Mouse (Mus musculus) urinary bladder, postnatal 36 days (tissue): ENCODE measurements around the gene Lcn2.

Experiments used
- DNase-seq, 2 experiments: peaks; one replicate each; pipeline ENCODE4 v3.0.0; 2022; ENCODE audit warnings: low spot score in 2 of 2, mixed read lengths in 1 of 2

The Lcn2 gene

DNA sequence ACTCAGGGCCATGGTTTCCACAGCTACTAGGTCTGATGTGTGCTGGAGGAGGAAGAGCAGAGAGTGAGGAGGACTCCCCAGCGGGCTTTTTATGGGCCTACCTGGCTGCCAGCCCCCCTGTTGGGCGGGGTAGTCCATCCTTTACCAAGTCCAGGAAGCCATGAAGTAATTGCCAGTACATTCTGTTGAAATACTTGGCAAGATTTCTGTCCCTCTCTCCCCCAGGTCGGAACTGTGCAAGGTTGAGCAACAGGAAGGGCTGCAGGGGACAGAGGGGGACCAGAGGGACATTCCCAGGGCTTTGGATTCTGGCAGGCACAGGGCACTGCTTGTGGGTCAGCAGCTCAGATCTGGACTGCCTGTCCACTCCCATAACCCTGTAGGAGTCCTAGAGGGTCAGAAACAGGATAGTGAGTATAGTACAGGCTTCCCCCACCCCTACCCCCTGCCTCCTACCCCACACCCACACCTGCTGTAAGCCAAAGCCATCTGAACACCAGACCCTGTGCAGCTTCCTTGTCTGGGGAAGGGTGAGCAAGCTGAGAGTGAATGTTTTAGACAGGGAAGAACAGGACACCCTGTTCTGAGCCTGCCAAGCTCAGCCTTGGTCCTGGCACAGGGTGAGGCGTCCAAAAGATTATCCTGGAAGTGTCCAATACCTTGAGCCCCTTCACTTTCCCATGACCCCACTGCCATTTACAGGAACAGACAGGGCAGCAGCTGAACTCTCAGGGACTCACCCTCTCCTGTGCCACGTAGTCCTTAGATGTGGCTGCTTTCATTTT lies at the start of gene Lcn2:
Gene Lcn2 (minus strand): TSS at position 547 of the 785 bp plus-strand sequence.
- DNase-seq: no peak

DNA sequence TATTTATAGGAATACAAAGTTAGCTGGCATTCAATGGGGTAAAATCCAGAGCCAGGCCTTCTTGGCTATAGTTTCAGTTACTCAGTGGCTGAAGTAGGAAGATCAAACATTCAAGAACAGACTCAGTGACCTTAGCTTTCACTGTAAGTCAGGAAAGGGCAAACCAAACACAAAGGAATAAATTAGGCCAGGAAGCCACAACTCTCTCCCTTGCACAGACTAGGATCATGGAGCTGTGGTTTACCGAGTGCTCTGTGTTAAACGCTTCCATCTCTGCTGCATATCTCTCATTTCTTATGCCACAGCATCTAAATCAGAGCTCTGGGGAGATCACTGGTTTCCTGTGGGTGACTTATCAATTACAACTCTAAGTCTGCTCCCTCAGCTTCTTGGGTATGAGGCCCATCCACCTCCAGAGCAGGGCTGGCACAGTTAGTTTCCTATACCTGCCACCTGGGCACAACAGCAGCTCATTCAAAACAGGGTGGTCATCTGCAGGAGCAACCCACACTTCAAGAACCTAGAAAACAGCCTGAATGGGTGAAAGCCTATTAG lies 49.6 kb upstream of the Lcn2 start:
- no peak for DNase-seq

DNA sequence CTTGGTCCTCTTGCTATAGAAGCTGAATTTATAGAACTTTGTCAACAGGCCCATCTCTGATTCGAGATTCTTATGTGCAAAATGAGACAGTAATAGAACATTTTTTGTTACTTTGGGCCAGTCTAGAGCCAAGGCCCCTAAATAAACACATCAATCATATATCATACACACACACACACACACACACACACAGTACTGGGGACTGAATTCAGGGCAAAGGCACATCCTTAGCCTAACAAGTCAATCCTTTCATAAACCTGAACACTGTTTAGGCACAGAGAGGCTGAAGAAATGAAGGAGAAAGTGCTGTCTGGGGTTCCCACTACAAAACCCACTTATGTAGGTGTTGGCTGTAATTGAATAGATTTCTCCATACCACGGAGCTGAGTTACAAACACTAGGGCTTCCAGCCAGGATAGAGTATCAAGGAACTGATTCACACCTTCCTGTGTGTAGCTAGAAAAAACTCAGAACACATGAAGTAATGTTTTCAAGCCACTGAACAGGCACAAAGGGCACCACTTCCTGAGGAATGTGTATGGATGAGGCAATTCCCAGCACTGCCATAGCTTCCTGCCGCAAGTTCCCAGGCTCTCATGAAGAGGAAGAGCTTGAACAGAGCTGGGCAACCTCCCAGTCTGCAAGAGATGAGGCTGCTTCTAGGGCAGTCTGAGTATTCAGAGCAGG lies 48.8 kb upstream of the Lcn2 start:
- DNase-seq: no peak

DNA sequence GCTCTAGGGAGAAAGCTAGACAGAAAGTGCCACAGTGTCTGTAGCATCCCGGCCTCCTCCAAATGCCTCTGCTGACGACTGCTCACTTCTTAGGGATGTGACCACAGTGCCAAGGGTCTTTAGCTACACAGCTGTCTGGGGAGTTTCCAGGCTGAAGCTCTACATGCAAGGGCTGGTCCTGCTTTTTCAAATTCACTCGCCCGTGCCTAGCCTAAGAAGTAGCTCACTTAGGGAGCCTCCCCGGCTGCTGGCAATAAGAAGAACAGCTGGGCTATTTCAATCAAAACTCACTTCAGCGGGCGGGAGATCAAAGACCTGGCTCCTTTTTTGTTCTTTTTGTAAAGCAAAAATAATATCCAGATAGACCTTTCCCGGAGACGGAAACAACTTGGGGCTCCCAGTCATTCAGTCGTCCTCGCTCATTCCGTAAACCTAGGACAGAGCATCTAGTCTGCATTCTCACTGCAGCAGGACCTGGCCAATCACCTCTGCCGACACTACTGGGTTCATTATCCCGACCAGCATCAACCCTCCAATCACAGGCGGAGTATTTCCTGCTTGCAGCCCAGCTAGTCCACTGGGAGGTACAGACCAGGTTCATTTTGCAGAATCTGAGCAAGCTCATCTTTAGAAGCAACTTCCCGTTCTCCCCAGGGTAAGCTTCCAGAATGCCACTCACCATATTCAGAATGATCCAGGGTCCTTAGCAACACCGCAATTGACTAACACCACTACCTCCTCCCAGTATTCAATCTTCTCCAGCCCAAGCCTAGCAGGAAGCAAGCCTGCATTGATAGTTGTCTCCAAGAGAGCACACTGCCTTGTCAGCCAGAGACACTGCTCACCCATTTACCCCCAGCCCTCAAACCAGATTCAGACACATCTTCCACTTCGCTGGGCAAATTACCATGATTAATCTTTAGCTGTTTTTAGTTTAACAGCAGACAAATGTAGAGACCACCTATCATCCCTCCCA lies 42.9 kb upstream of the Lcn2 start:
- DNase-seq: peak; percentile 39 to 69

DNA sequence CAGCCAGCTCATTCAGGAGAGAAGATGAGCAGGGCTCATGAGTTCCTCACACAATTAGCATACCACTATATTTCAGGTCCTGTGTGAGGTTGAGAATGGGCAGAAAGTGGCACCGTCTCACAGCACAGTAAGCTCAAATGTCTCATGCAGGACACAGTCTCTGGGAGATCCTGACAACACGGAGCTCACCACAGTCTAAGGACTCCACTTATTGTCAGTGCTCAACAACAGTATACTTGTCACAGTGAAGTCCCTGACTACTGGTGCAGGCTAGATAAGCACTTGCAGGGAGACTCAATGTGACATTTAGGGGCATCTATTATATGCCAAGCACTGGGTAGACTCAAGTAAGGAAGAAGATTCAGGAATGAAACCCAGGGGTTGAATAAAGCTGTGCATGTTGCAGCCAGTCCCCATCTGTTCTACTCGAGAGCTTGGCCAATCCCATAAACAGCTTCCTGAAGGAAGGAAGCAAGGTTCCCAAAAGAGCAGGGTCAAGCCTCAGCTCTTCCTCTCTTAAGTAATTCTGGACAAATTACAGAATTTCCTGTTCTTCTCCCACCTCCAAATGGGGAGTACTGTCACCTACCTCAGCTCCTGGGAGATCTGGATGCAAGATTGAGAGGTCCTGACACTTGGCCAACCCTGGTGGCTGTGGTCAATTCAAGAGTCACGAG lies 41.3 kb upstream of the Lcn2 start:
- DNase-seq: no peak

DNA sequence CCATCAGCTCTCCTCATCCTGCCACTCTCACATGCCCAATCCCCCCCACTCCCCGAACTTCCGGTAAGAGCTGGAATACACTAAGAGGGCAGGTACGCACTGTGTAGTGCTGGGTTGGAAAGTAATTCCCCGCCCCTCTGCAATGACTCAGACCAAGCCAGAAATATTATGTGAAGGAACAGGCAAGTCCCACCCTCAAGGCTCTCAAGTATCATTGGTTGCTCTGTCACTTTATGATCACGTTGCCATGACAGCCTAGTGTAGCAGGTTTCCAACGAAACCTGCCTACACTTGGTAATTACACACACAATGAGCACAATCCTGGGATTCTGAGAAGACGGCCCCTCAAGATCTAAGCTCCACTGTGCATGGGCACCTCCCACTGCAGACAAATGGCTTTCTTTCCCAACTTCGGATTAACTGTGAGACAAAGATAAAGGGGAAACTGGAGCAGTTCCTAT lies 40.2 kb upstream of the Lcn2 start:
- peak; percentile 59 to 62 for DNase-seq

DNA sequence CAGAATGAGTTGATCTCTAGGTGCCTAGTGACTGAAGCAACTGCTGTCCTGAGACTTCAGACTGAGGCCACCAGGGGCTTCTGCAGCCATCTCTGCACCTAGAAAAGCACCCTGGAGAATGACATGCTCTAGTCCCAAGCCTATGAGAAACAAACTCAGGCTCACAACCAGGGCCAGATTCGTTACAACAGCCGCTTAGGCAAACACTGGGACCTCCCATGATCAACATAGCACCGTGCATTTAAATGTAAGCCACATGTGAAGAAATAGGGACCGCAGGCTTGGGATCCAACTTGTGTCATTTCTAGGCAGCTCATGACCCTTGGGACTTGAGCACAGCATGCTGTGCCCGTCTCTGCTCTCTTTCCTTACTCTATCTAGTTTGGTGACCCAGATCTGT lies 39.7 kb upstream of the Lcn2 start:
- DNase-seq: no peak

DNA sequence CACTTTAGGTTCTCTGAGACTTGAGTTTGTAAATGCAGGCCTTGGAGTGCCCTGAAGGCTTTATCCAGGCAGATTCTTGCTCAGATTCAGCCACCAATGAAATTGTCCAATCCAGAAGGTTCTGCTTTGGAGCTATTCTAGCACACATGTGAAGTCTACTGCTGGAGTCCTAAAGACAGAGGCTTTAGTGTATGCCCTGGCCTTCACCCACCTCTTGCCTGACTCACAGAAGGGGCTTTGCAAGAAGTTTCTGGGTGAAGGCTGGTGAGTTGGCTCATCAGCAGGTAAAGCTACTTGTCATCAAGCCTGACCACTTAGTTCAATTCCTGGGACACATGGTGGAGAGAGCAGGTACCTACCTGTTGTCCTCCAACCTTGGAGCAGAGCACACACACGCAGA lies 38.1 kb upstream of the Lcn2 start:
- no peak for DNase-seq

DNA sequence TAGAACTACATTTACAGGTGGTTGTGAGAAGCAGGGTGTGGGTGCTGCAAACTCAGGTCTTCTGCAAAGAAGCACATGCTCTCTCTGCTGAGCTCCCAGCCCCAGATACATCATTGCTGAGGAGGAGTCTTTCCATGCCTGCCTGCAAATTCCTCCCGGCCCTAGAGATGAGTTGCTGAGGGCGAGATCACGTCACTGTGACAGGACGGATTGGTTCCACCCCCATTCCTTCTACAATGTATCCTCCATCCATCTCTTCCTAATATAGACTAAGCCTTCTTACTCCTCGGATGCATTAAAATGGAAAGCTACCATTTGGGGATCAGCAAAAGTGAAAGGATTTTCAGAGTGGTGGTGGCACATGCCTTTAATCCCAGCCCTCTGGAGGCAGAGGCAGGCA lies 37.5 kb upstream of the Lcn2 start:
- DNase-seq: no peak

DNA sequence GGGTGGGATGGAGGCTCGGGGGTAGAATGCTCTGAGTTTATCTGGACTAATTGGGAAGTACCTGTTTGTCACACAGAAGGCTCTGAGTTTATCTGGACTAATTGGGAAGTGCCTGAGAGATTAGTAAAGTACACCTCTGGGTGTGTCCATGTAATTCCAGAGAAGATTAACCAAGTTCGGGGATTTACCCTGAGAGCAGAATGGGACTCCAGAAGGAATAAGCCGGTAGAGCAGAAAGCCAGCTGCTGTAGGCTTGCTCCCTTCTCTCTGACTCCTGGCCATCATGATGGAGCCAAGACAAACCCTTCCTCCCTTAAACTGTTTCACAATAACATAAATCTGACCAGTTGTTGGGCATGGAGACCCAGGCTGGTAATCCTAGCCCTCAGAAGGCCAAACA lies 36.7 kb upstream of the Lcn2 start:
- DNase-seq: no peak

DNA sequence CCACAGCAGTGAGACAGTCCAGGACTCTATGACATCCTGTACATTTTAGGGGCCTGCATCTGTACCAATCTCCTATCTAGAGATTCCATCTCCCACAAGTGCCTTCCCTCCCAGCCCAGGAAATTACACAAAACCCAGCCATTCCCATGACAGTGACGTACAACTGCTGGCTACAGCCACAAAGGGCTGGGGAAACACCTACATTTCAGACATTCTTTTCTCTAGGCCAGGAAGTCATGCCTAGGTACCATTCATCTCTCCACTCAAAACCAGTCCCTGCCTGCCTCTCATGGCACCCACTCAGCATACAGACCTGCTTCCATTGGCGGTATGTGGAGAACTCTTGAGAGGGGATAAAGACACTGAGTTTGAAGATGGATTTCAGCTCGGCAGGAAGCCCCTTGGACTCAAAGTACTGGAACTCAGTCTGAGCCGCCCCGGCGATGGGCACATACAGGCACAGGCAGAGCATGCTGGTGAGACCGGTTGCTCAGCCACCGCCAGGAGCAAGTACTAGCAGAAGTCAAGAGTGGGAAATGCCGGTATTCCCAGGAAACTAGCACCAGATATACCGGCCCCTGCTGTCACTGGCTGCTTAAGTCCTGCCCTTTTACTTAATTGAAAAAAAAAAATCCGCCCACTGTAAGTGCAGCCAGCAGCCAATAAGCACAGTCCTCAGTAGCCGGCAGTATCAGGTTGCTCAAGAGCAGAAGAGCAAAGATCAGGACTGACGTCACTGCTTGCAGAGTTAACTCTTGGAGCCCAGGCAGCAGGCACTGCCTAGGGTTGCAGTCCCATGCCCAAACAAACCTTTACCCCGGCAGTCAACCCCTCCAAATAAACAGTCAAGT lies 35.7 kb upstream of the Lcn2 start:
- peak; percentile 49 to 74 for DNase-seq

DNA sequence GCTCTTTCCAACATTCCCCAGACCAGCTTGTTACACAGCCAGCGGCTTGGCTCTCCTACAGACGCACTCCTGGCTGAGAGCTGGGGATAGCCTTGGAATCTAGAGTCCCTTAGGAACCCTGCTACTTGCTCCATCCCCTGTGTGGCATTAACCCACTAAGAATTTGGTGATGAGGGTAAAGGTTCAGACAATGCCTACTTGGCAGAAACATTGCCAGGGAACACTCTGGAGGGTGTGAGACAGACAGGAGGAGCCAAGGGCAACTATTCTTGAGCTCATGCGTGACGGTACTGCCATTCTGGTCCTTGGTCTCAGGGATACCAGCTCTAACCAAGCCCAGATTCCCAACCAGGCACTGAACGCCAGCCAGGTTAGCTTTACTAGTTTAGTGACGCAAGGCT lies 33.8 kb upstream of the Lcn2 start:
- DNase-seq: no peak

DNA sequence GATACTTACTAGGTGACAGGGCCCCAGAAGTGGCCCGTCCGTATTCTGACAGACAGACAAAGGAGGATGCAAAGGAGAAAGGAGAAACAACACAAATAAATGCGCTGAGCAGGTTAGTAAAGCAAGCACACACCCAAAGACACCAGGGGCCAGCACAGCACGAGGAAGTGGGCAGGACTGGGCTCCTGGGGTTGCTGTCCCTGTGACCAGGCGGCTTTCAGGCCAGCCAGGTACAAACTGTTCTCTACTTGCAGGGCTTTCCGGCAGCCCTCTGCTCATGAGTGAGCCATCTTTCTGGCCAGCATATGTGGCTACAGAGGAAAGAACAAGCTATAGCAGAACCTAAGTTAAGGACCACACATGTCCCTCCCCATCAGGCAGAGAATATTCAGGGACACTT lies 32.6 kb upstream of the Lcn2 start:
- DNase-seq: no peak

DNA sequence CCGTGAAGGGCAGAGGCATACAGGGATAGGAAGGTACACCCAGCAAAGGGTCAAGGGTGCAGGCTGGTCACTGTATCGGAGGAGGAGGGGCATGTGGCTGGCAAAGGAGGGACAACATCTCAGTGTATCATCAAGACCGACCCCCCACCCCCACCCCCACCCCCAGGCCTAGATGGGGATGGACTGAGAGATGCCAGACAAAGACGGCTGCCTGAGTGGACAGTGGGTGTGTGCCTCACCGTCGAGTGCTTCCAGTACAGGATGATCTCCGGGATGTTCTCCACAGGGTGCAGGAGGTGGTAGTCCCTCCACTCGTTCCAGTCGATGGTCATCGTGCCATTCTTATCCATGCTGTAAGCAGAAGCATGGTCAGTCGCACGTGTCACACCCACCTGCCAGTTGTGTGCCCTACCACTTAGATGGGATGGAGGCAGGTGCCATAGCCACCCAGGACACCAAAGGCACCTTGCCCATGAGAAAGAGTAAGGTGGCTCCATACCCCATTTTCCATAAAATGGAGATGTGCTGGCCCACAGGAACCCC lies 32.1 kb upstream of the Lcn2 start:
- DNase-seq: no peak

DNA sequence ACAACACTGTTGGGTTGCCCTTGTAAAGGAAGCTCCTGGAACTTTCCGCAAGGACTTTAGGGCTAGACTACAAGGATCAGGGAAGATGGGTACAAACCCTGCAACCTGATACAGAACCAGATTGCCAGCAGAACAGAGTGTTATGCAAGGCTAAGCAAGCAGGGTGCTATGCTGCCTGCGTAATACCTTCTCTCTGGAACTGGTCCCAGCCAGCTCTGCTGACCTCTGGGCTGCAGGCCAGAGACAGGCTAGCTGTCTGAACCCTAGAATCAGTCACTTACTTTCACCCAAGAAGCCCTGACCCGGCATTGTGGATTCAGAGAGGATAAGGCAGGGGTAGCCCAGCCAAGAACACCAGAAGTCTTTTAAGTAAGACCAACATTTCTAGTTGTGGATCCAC lies 31.3 kb upstream of the Lcn2 start:
- DNase-seq: peak in 1 of 2 experiments; percentile 83

DNA sequence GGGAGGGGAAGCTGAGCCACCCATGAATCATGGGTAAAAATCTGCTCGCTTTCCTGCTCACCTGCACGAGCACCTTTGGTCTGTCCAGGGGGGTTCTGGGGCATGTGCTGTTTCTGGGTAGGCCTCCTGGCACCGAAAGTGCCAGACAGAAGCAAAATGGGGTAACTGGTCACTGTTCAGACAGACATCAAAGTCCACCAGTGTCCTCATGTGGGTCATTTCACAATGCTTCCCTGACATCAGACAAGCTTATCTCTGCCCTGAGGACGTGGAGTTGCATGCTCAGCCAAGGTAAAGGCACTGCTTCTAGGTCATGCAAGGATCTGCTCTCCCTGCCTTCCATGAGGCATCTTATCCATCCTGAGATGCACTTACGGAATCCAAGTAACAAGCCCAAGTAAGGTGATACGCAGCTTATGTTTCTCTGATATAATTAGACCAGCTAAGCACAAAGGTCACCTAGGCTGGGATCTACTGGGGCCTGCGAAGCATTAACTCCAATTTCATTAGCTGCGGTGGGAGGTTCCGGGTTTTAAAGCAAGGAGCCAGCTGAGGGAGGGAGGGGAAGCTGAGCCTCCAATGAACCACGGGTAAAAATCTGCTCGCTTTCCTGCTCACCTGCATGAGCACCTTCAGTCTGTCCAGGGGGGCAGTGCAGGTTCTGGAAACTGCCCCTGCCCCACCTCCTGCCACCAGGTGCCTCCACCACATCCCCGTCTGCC lies 30.5 kb upstream of the Lcn2 start:
- no peak for DNase-seq

DNA sequence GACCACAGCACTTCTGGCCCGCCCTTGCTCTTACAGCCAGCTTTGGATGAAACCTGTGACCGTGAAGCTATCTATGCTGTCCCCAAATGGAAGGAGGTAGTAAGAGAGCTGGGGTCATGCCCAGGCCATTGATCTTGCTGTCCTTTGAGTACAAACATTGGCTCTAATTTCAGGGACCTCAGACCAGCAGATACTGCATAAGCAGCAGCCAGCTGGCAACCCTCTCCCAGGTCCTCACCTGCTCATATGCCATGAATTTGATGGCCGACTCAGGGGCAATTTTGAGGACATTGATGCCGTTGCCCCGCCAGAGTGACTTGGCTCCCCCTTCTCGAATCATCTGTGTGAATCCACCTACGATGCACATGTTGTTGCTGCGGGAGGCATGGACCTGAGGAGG lies 29.4 kb upstream of the Lcn2 start:
- DNase-seq: no peak

DNA sequence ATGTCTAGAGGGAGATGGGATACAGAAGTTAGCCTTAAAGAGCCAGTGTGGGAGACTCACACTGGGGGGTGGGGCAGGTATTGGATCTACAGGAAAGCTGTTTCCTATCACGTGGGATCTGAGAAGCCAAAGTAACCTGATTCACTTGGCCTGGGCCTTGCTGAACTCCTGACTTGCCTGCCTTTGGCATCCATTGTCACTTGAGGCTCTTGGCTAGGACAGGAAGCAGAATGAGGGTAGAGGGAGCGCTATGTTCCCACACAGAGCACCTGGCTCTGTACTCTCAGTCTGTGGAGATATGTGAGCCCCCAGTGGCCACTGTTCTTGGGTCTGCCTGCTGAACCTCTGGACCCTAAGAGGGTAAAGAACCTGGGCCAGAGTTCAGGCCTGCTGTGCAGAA lies 28.5 kb upstream of the Lcn2 start:
- no peak for DNase-seq

DNA sequence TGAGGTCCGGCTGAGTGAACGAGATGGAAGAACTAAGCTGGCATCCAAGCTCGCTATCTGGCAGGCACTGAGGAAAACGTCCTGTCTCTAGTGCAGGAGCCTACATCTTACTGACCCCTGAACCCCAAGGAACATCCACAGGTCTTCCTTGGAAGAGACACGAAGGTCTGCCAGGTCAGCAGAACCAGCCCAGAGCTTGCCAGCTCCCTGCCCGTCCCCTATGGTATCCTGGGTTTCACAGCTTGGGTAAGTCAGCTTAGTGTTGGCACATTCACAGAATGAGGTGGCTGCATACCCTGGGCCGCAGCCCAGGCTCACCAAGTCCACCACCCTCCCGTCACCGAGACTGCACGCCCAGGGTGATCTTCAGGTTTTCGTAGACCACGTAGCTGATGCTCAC lies 27.7 kb upstream of the Lcn2 start:
- DNase-seq: no peak
